Mouse (Mus musculus): ENCODE results near the gene Srp9.

GRCm38 (mm10) chr1:182087753-182088633 is 36.5 kb upstream of the Srp9 start:
- no peak for TF ChIP-seq CTCF (conservative IDR thresholded peaks at IDR 0.05; ENCODE audit: low read length)
- TF ChIP-seq POU5F1 (IDR thresholded peaks at IDR 0.05; ENCODE audit: borderline replicate concordance, low read length) = no peak
- TF ChIP-seq NANOG (IDR thresholded peaks at IDR 0.05; ENCODE audit: borderline replicate concordance, low read length) = no peak
